Mouse (Mus musculus) kidney, postnatal 36 days (tissue): ENCODE results near the gene Yeats2.
"Not testable (repeated sequence)": the region's sequence is repeated elsewhere in the genome, so short reads cannot be mapped to it uniquely, and the experiment has no call there.

Experiments
- DNase-seq, 2 experiments: peaks; one replicate each; pipeline ENCODE4 v3.0.0; 2021 to 2022; ENCODE audit warnings: mixed read lengths in 2 of 2

The Yeats2 gene

DNA sequence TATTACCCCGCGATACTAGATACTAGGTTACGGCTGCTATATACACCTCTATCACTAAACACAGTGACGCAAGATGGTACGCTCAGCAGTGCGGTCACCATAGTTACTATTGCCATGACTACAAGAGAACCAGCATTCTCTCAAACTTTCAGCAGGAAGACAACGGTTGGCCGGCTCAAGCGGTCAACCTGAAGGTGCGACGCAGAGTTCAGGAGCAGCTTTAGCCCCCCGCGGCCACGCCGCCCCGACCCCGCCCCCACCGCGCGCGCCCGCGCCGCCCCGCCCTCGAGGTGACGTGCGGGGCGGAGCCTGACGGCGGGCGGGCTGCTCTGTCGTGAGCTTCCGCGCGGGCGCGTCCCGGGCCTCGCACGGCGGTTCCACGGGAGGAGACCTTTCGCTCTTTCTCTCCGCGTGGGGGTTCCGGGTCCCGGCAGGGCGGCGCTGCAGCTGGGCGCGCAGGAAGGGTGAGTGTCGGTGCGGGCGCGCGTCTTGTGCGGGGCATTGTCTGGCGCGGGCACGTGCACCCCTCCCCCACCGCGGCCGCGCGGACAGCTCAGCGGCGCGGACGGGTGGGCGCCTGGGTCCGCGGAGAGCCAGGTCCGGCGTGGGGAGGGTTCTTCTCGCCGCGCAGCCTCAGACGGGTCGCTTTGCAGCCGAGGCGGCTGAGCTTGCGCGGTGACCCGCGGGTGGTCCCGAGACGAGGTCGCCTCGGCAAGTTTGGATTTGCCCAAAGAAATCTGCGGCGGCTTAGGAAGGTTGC is at the start of gene Yeats2:
Gene Yeats2 (plus strand): TSS at position 292 of the 760 bp plus-strand sequence.
- DNase-seq: peak; percentile 72 to 87

DNA sequence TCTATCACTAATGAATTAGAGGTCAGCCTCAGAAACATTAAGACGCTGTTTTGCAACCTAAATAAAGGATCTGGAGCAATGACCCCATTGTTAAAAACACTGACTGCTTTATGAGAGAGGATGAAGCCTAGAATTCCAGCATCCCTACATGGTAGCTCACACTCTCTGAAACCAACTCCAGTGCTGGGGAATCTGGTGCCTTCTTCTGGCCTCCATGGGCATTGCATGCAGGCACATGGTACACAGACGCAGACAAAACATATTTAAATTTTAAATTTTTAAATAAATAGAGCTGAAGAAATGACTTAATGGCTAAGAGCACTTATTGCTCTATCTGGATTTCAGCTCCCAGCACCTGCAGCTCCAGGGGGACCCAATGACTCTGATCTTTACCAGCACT is 44.9 kb upstream of the Yeats2 start:
- peak in 1 of 2 experiments; percentile 49 for DNase-seq

GRCm38 (mm10) chr16:20097069-20097710 is 43.7 kb upstream of the Yeats2 start, which contains the start of gene Klhl24:
Gene Klhl24, plus strand, starts transcription at chr16:20097542.
- DNase-seq: peak; percentile 94 to 96

GRCm38 (mm10) chr16:20097711-20098374 is 43.0 kb upstream of the Yeats2 start:
- DNase-seq: peak; percentile 97 to 98

DNA sequence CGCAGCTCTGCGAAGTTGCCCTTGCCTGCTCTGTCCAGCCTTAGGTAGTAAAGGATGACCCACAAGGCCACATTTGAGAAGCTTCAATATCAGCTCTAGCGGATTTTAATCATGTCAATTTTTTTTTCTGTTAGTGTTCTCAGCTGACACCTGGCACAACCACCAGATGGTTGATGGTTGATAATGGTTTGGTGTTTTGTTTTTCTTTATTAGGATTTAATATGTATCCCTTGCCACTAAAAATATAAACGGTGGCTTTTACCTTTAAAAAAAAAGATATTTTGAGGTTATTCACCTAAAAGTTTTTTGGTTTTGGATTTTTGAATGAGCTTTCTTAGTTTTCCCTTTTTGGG is 42.5 kb upstream of the Yeats2 start:
- DNase-seq: no peak

- DNase-seq: peak; percentile 24 to 36
Observed at GRCm38 (mm10) chr16:20098866-20099629, 41.8 kb upstream of the Yeats2 start.

DNA sequence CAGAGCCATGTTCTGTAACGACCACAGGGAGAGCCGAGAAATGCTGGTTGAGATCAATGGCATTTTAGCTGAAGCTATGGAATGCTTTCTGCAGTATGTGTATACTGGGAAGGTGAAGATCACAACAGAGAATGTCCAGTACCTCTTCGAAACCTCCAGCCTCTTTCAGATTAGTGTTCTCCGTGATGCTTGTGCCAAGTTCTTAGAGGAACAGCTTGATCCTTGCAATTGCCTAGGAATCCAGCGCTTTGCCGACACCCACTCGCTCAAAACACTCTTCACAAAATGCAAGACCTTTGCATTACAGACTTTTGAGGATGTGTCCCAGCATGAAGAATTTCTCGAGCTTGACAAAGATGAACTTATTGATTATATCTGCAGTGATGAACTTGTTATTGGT is 33.9 kb upstream of the Yeats2 start:
- no peak for DNase-seq

DNA sequence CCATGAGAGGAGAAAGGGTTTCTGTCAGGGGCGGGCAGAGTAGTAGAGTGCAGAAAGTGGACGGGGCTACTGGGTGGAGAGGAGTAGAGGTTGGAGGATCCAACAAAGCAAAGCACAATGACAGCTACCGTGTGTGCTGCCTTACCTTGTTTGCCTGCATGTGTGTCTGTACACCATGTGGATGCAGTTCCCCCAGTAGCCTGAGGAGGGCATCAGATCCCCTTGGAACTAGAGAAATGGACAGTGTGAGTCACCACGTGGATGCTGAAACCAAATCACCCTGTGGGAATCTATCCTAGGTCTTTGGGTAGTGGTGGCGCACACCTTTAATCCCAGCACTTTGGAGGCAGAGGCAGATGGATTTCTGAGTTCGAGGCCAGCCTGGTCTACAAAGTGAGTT is 31.9 kb upstream of the Yeats2 start:
- no peak for DNase-seq

DNA sequence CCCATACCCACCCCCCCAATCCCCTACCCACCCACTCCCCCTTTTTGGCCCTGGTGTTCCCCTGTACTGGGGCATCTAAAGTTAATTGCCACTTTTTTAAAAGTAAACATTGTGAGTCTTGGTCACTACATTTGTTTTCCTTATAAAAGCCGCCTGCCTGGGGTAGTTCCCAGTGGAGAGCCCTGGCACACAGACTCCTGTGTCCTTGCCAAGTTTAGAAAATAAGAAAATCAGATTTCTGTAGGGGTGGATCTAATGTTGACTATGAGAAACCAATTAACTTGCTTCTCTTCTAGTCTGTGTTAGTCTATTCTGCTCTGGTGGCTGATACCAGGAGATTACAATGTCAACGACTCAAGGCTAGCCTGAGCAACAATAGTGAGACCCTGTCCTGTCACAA is 28.2 kb upstream of the Yeats2 start:
- no peak for DNase-seq

DNA sequence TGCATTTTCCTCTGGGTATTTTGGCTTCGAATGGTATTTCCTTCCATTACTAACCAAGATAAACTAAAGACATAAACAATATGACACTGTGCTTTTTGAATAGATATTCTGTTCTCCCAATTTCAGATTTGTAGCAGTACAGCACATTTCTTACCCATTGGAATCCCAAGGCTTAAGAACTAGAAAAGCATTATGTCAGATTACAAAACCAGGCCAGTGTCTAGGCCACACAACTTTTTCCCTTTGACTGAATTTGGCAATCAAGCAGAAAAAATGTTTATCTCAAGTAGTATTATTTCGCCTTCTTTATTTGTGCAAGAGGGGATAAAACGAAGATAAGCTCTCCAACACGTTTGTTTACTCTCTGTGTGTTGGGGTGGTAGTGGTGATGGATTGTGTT is 24.8 kb upstream of the Yeats2 start:
- DNase-seq: no peak

DNA sequence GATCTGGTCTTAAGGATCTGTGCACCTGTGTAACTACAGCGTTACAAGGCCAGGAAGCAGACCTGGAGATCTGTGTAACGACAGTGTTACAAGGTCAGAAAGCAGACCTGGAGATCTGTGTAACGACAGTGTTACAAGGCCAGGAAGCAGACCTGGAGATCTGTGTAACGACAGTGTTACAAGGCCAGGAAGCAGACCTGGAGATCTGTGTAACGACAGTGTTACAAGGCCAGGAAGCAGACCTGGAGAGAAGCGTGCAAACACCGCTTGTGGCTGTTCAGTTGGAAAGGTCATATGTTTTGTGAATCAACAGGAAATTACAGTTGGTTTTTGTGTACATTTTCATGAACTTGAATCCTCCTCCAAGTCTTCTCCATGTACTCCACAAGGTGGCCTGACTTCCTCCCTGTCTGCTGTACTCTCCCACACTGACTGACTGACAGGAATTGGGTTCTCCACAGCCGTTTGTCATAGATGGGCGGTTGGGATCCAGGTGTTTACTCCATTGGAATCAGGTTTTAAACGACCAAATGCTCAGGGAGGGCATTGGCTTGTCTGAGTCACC is 14.5 kb upstream of the Yeats2 start:
- not testable (repeated sequence) for DNase-seq

DNA sequence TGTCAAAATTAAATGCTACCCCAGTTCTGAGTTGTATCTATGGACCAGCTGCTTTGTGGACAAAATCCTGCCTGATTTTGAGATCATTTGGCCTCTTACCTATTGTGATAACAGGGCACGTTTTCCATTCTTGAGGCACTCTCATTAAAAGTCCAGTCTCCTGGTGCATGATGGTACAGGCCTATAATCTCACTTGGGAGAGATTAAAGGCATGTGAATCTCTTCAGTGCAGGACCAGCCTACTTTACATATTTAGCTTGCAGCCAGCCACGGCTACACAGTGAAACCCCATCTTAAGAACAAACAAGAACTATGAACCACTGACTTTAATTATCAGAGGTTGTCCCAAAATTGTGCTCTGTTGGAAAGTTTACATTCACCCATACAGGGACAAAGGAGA is 10.5 kb upstream of the Yeats2 start:
- DNase-seq: no peak

DNA sequence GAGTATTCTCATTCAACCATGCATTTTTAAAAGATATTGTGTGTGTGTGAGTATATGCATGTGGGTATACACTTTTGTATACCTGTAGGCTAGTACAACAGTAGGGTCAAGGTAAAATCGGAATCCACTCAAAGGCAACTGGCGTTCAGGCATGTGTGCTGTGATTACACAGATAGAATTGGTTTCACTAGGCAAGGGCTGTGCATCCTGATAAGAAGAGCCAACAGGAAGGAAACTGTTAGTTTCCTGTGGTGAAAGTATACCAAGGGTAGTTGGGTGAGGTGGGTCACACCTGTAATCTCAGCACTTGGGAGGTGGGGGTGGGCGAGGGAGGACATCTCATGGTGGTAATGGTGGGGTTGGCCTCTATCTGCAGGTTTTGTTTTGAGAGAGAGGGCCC is 3.7 kb downstream of the Yeats2 start:
- DNase-seq: no peak

DNA sequence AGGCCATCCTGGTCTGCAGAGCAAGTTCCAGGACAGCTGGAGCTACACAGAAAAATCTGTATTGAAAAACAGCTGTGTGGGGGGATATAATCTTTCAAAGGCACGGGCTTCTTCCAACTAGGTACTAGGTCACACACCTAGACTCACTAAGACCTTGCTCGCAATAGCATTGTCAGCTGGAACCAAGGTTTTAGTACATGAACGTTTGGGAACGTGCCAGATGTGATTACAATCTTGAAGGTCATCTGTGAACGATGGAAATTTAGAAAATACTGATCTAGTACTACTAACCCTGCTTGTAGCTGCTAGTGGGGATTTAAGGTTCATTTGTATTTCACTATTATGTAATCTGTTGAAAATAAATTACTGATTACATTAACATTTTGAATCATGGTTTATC is 11.1 kb downstream of the Yeats2 start:
- peak; percentile 29 to 44 for DNase-seq

GRCm38 (mm10) chr16:20153742-20154141 is 12.9 kb downstream of the Yeats2 start:
- DNase-seq: no peak

- DNase-seq: peak in 1 of 2 experiments; percentile 34
Observed at GRCm38 (mm10) chr16:20160130-20160529, 19.3 kb downstream of the Yeats2 start.

GRCm38 (mm10) chr16:20169071-20169470 is 28.2 kb downstream of the Yeats2 start:
- DNase-seq: no peak

DNA sequence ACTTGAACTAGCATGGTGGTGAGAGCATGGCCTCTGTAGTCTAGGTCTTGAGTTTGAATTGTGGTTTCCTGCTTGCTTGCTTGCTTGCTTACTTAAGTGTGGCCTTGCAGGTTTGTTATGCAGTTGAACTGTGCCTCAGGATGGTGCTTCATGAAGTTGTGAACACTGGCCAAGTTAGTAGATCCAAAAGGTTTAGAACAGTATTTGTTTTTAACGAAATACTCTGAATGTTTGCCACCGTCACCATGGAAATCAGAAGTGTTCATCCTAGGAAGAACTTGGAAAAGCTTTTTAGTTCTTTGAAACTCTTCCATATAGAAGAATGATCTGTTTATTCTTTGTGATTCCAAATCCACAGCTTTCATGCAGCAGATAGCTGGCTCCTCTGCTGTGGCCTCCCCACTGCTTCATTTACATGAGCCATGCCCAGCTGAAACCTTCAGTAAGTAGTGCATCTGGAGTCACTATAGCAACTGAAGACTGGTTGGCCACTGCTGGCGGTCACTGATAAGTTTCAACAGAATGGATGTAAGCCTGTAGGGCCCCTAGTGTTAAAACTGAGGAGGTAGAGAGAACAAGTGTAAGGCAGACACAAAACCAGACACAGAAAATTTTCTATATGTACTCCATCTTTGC is 28.7 kb downstream of the Yeats2 start:
- no peak for DNase-seq

DNA sequence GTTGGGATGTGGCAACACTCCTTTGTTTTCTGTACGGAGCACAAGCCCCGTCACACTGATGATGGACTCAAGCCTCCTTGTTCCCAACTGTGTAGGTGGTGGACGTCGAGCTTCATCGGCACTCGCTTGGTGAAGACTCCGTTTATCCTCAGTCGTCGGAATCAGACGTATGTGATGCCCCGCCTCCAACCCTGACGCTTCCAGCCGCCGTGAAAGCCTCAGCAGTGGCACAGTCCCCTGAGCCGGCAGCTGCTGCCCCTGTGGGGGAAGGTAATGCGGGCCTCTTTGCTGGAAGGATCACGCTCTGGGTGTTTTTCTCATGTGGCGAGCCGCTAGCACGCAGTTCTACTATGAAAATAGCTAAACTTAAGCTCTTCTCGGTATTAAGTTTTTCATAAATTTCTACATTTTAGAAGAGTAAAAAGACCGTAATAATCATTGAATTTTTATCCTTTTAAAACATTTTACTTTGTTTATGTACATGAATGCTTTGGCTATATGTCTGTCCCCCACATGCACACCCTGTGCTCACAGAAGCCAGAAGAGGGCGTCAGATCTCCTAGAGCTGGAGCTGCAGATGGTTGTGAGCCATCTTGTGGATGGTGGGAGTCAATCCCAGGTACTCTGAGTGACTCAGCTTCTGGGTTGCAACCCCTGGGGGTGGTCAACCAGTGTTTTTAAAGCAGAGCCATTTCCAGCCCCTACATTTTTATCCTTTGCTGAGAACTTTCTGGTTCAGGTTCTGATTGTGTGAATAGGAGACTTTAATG is 38.7 kb downstream of the Yeats2 start:
- DNase-seq: no peak

- peak in 1 of 2 experiments; percentile 59 for DNase-seq
Observed at GRCm38 (mm10) chr16:20185368-20185767, 44.5 kb downstream of the Yeats2 start.

DNA sequence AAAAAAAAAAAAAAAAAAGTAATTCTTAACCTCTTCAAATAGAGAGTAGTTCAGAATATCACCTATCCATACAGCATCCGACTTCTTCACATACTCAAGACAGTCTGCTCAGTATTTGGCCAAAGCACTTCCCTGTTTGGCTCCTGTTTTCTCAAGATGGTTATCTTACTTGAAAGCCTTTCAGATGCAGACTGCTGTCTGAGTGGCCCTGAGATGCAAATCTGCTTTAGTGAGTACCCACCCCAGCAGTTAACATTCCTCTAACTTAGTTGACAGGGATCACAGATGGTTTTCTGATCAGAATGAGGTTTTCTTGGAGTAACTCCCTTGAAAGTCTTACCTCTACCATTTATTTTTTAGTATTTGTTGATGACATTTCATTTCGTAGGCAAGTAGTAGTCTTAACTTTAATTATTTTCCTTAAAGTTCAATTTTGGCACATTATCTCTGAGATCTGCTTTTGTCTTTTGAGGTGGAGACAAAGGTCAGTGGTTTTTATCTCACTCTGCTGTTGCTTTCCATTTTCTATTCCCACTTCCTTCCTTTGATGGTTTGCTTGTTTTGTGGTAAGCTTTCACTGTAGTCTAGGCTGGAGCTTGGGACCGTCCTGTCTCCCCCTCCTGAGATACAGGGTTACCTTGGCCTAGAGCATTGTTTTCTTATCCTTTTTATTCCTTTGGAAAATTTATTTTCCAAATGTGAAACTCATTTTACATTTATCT is 50.5 kb downstream of the Yeats2 start:
- no peak for DNase-seq
